Mouse (Mus musculus) ES-E14 (cell line): ENCODE results near the gene Tstd3. TPM values are rescaled to one million over a fixed set of nuclear protein-coding genes. Genes with fewer than 3 reads are reported as not detected.
A peak's percentile ranks its signal among the peaks of the same experiment; 100 is the strongest.

Experiments
- DNase-seq: peaks from one replicate; pipeline ENCODE4 v3.0.0-alpha.2; 2013; ENCODE audit warnings: low read depth, low spot score
- H3K27ac ChIP-seq: 2 replicates; pipeline ENCODE4 v1.5.1; 2012; ENCODE audit warnings: low read depth, mild to moderate bottlenecking, low read length, moderate library complexity, mixed read lengths; ENCODE audit not compliant: poor library complexity, insufficient read depth, severe bottlenecking
- H3K36me3 ChIP-seq: 2 replicates; pipeline ENCODE4 v1.6.1; 2012; ENCODE audit warnings: mild to moderate bottlenecking, low read length, moderate library complexity, mixed read lengths; ENCODE audit not compliant: control insufficient read depth, poor library complexity, insufficient read depth, severe bottlenecking
- H3K4me1 ChIP-seq, 2 experiments: fragments of 150-350 bp in 1 of 2; sonication (generic) in 1 of 2; 2 replicates each; pipeline ENCODE4 v1.6.1; 2012; ENCODE audit warnings: low read length in 2 of 2, mild to moderate bottlenecking in 1 of 2, mixed read lengths in 1 of 2; ENCODE audit not compliant: control insufficient read depth in 2 of 2, insufficient read depth in 2 of 2, poor library complexity in 1 of 2
- H3K4me3 ChIP-seq, 2 experiments: fragments of 150-350 bp in 1 of 2; sonication (generic) in 1 of 2; 2 replicates each; pipeline ENCODE4 v1.5.1; 2012; ENCODE audit warnings: low read length in 2 of 2, low read depth in 1 of 2, mild to moderate bottlenecking in 1 of 2, mixed read lengths in 1 of 2; ENCODE audit not compliant: insufficient read depth in 1 of 2, poor library complexity in 1 of 2, severe bottlenecking in 1 of 2
- H3K9ac ChIP-seq: 2 replicates; pipeline ENCODE4 v1.6.1; 2012; ENCODE audit warnings: low read depth, mild to moderate bottlenecking, low read length, mixed read lengths; ENCODE audit not compliant: poor library complexity, insufficient read depth, severe bottlenecking
- H3K9me3 ChIP-seq: fragments of 150-350 bp; sonication (generic); 2 replicates; pipeline ENCODE4 v1.6.1; 2012; ENCODE audit warnings: low read depth, mild to moderate bottlenecking, low read length; ENCODE audit not compliant: control insufficient read depth, insufficient read depth
- CHD2 ChIP-seq: IDR thresholded peaks from 2 replicates; pipeline ENCODE4 v1.6.1; 2014; ENCODE audit warnings: mild to moderate bottlenecking, low read depth, low read length, inconsistent platforms
- HCFC1 ChIP-seq: IDR thresholded peaks from 2 replicates; pipeline ENCODE4 v1.6.1; 2012; ENCODE audit warnings: low read length, inconsistent platforms, borderline replicate concordance; ENCODE audit not compliant: insufficient read depth
- MAFK ChIP-seq: IDR thresholded peaks from 2 replicates; pipeline ENCODE4 v1.6.1; 2014; ENCODE audit warnings: mild to moderate bottlenecking, low read depth, low read length, inconsistent platforms; ENCODE audit not compliant: insufficient read depth
- ZC3H11A ChIP-seq: IDR thresholded peaks from 2 replicates; pipeline ENCODE4 v1.6.1; 2012; ENCODE audit warnings: low read depth, mild to moderate bottlenecking, inconsistent platforms, low read length, borderline replicate concordance
- ZNF384 ChIP-seq: IDR thresholded peaks from 2 replicates; pipeline ENCODE4 v1.6.1; 2012; ENCODE audit warnings: low read depth, low read length, inconsistent platforms
- in situ Hi-C, 2 experiments: fragments of 600-800 bp; cut with MboI; formaldehyde crosslinking; loops; one replicate each; pipeline ENCODE4 v1.15.1; 2025; ENCODE audit warnings: low sequenced_read_pairs in 2 of 2, inconsistent platforms in 1 of 2; ENCODE audit not compliant: unreplicated experiment in 2 of 2
- total RNA-seq: library from RNA; depleted of rRNA; stranded (reverse); fragments of 300-350 nt; gene quantifications from 2 replicates; pipeline ENCODE4 v1.2.3, GENCODE M21; 2012

The Tstd3 gene
- total RNA-seq, 1 experiment, result 9.3 TPM

- in situ Hi-C loops, result no loop called here
- H3K4me1 ChIP-seq, result no peaks in the 10 kb centered on the region
- no peak for DNase-seq
- no peaks in the 10 kb centered on the region for H3K9me3 ChIP-seq
- no peak overlapping the region for H3K9ac ChIP-seq
- H3K36me3 ChIP-seq, result no peaks in the 10 kb centered on the region; the same call in 1 of the 2 replicates
- H3K27ac ChIP-seq, result no peak overlapping the region
- no peak for TF ChIP-seq HCFC1
- TF ChIP-seq MAFK, result no peak
- TF ChIP-seq CHD2, result no peak
- no peak for TF ChIP-seq ZNF384
- TF ChIP-seq ZC3H11A, result no peak
- no peak overlapping the region for H3K4me3 ChIP-seq
Observed at GRCm38 (mm10) chr4:21739169-21739568, 27.8 kb downstream of the Tstd3 start.

- TF ChIP-seq ZNF384 (no peak), CHD2 (0 out of 2 replicates have a peak, but pooled peaks have one; percentile 3), HCFC1 (peak; percentile 83; the same call in 1 of the 2 replicates), MAFK (0 out of 2 replicates have a peak, but pooled peaks have one; percentile 11), ZC3H11A (no peak)
- H3K4me3 ChIP-seq, result peak within 1 kb of the TSS; percentile 70 to 87
- in situ Hi-C loops, result no loop called here
Observed at GRCm38 (mm10) chr4:21727615-21728165, 39.3 kb downstream of the Tstd3 start, which contains the start of gene Ccnc. Gene Ccnc (plus strand): TSS chr4:21727701.

GRCm38 (mm10) chr4:21726912-21727614 is 39.9 kb downstream of the Tstd3 start:
- no peaks in the 10 kb centered on the region; the same call in 1 of the 2 replicates for H3K36me3 ChIP-seq
- DNase-seq, result no peak
- in situ Hi-C loops, result no loop called here
- H3K4me1 ChIP-seq, result peaks cover 8 to 9% of the 10 kb centered on the region in 2 experiments
- peak overlapping the region; percentile 64; the same call in 1 of the 2 replicates for H3K9ac ChIP-seq
- H3K4me3 ChIP-seq, result peak overlapping the region; percentile 70 to 87
- TF ChIP-seq MAFK (no peak), CHD2 (peak; percentile 13; the same call in 1 of the 2 replicates)
- no peaks in the 10 kb centered on the region for H3K9me3 ChIP-seq
- no peak overlapping the region; the same call in 1 of the 2 replicates for H3K27ac ChIP-seq

More at GRCm38 (mm10) chr4:21727615-21728165, 39.3 kb downstream of the Tstd3 start, which contains the start of gene Ccnc:
- Histone ChIP-seq H3K9ac (peak within 1 kb of the TSS; percentile 79), H3K27ac (peak within 1 kb of the TSS; percentile 55), H3K4me1 (peaks cover 6 to 7% of the 10 kb centered on the region in 2 experiments), H3K9me3 (no peaks in the 10 kb centered on the region), H3K36me3 (no peaks in the 10 kb centered on the region; the same call in 1 of the 2 replicates)
- DNase-seq, result peak; percentile 87

- DNase-seq, result peak; percentile 87
- no peaks in the 10 kb centered on the region for H3K9me3 ChIP-seq
- no peaks in the 10 kb centered on the region for H3K36me3 ChIP-seq
- in situ Hi-C loops, result no loop called here
- H3K9ac ChIP-seq, result peak overlapping the region; percentile 73; the same call in 1 of the 2 replicates
- peak; percentile 30; the same call in 1 of the 2 replicates for TF ChIP-seq CHD2
- no peak for TF ChIP-seq ZC3H11A
- 0 out of 2 replicates have a peak, but pooled peaks have one; percentile 22 for TF ChIP-seq MAFK
- no peak for TF ChIP-seq ZNF384
- peak; percentile 43; the same call in 1 of the 2 replicates for TF ChIP-seq HCFC1
- H3K4me3 ChIP-seq, result peak overlapping the region; percentile 58 to 78
- peaks cover 13 to 15% of the 10 kb centered on the region in 2 experiments for H3K4me1 ChIP-seq
- H3K27ac ChIP-seq, result peak overlapping the region; percentile 87
Observed at GRCm38 (mm10) chr4:21722752-21723334, 44.2 kb downstream of the Tstd3 start.
